Mouse (Mus musculus) spleen, adult 2 months (tissue): ENCODE results near the gene Itpa.

ENCODE experiments used
- CTCF ChIP-seq: fragments of 200-500 bp; IDR thresholded peaks from 2 replicates; pipeline ENCODE4 v1.5.1; 2011; ENCODE audit warnings: mild to moderate bottlenecking, inconsistent platforms; ENCODE audit not compliant: insufficient read depth, insufficient read length, insufficient replicate concordance; ENCODE audit errors: extremely low read depth
- POLR2A ChIP-seq: fragments of 200-500 bp; IDR thresholded peaks from 2 replicates; pipeline ENCODE4 v1.6.1; 2011; ENCODE audit warnings: low read depth, low read length, inconsistent platforms

- TF ChIP-seq CTCF = no peak
- TF ChIP-seq POLR2A = no peak
These were observed 18.0 kb downstream of the Itpa start for GRCm38 (mm10) chr2:130685426-130685825.
